Mouse (Mus musculus) heart, postnatal 36 days (tissue): Measurements from ENCODE around the gene Grhl1. TPM values are rescaled to one million over a fixed set of nuclear protein-coding genes. Genes with fewer than 3 reads are reported as not detected.
"Not testable (repeated sequence)": the region's sequence is repeated elsewhere in the genome, so short reads cannot be mapped to it uniquely, and the experiment has no call there.

Experiments
- DNase-seq, 2 experiments: peaks; one replicate each; pipeline ENCODE4 v3.0.0; 2021 to 2022
- intact Hi-C: fragments of 180-260 bp; cut with DNase I; formaldehyde crosslinking; loops from one replicate; pipeline ENCODE4 v1.15.1; 2025
- total RNA-seq, 2 experiments: library from RNA; stranded (reverse); gene quantifications; 2 replicates each; pipeline ENCODE4 v1.2.3; 2021

Gene Grhl1
- under 1 TPM; 0.51 to 0.61 TPM for total RNA-seq

DNA sequence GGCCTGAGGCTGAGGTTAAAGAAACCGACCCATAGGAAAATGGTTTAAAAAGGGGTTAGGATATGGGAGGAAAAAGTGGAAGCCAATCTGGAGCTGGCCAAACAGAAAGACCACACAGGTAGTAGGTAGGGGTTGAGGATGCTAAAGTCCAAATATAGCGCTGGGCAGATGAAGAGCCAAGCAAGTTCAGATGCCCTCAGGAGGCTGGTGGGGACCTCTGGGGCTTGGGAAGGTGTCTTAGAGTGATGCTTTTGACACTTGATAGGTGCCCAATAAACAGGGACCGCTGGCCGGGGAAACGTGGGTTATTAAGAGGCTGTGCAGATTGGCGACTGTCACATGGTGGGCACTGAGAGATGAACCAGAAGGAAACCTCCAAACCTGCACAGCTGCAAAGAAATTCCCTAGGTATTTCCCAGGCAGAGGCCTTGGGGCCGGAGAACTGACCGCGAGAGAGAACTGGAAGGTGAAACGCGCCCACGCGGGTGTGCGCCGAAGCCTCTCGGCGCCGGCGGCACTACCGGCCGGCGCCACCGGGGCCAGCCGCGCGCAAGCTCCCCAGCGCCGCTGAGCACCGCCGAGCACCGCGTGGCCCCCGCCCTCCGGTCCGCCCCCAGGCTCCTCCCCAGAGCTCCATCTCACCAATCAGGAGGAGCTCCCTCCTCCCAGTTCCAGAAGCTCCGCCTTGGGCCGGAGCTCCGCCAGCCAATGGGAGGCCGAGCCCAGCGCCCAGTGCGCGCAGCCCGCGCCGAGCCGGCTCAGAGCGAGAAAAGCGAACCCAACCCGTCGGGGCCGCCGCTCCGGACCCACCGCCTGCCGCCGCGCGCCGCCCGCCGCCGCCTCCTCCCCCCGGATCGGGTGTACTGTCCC lies at the start of gene Grhl1:
Gene Grhl1, plus strand, starts transcription at position 761 of the 870 bp plus-strand sequence.
- intact Hi-C loops: loop anchor here (2.0 kb wide), 1 partner anchor 73 kb away; the partner anchor contains the start of gene Taf1b
- peak; percentile 93 to 94 for DNase-seq

DNA sequence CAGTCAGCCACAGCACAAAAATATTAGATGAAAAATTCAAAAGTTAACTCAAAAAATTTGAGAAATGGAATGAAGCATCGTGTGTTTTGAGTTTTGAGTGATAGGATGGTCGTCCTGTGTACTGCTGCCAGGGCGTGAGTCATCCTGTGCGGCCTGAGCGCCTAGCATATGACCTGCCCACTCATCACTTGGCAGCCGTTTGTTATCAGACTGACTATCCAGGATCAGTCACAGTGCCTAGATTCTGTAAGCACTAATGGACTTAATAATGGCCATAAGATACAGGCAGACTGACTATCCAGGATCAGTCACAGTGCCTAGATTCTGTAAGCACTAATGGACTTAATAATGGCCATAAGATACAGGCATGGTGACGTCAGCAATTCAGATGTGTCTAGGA lies 47.0 kb upstream of the Grhl1 start:
- intact Hi-C loops, DNase-seq: not testable (repeated sequence)

DNA sequence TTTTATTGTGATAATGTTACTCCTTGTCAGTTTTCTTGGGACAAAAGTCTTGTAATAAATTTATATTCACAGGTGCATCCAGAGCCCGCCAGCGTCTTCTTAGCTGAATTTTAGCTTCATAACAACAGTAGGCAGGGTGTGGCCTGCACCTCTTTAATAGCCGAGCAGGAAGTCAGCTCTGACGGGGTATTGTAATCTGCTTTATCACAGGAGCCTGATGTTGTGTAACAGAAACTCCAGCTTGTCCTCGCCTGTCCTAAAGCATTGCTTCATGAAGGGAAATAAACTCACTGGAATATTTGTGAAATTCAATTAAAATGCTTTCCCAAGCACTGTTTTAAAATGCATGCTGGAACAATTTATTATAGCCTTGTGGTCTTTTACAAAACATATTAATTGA lies 35.7 kb upstream of the Grhl1 start:
- intact Hi-C loops: no loop called here
- DNase-seq: no peak

DNA sequence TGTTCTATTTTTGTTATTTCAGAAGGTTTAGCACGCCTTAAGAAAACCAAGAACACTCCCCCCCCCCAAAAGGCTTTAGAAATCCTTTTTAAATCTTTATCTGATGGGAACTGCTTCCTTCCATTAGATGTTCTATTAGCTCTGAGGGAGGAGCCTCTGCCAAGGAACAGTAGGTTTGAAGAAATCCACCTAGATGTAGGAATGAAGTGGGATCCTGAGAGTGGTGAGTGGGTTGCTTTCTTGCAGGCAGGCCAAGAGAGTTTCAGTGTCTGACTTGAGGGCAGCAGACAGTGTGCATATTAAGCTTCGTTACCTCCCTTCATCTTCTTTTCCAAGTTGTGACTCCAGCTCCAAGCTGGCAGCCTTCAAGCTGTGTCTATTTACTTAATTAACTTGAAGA lies 34.9 kb upstream of the Grhl1 start:
- DNase-seq: no peak

DNA sequence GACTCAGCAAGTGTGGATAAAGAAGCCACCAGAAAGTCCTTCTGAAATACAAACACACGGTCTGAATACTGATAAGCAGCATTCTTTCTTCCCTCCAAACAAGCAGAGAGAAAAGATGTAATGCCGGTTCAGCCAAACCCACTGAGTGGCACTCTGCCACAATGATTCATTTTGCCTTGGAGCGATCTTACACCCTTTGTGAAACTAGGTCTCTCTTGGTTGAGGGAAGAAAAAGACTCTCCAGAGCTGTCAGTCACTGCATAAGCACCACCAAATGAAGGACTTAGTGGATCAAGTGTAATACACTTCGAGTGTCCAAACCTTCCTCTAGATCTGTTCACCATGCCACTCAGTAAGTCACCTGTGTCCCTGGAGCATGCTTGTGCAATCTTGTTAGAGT lies 34.1 kb upstream of the Grhl1 start:
- intact Hi-C loops: no loop called here
- peak in 1 of 2 experiments; percentile 25 for DNase-seq

More for the DNA sequence above, 34.9 kb upstream of the Grhl1 start:
- intact Hi-C loops: no loop called here

DNA sequence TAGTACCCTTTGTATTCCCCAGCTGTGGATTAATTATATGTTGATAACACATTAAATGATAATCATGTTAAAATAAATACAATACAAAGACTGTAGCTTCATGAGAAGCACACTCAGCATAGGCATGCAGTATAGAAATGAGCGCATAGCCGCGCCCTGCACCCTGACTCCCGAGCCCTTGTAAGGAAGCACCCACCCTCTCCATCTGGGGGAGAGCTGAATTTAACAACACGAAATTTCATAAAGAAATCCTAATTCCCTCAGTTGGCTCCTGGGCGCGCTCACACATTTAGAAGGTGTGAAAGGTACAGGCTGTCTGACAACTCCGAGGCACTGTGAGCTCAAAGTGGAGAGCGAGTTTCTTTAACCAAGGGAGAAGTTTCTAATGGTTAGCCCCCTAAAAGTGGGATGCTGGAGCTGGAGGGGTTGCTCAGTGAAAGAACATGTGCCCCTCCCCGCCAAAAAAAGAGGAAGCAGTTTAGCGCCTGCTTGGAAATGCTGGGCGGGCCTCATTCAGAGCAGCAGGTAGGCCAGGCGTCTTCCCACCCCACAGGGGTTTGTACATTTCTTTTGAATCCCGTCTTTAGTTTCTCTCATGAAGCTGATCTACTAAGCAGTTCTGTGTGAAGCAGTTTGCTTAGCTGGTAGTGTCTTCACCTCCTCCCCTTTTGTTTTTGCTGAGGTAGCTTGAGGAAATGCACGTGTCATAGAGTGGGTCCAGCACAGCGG lies 30.5 kb upstream of the Grhl1 start:
- intact Hi-C loops: no loop called here
- no peak for DNase-seq

DNA sequence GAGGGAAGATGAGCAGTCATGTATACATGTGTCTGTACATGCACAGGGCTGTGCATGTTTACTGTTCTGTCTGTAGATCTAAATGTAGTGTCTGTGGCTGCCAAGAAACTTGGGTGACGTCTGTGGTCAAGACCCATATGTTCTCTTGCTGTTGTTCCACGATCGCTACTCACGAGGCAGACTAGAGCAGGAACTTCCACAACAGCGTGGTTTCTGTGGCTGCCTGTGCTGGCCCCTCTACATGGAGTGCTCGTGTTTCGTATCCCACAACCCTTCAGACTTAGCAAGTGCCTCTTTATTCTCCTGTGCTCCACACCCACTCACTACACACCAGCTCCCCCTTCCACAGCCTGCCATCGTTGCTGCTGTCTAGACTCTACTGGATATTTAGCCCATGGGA lies 24.4 kb upstream of the Grhl1 start:
- intact Hi-C loops: no loop called here

DNA sequence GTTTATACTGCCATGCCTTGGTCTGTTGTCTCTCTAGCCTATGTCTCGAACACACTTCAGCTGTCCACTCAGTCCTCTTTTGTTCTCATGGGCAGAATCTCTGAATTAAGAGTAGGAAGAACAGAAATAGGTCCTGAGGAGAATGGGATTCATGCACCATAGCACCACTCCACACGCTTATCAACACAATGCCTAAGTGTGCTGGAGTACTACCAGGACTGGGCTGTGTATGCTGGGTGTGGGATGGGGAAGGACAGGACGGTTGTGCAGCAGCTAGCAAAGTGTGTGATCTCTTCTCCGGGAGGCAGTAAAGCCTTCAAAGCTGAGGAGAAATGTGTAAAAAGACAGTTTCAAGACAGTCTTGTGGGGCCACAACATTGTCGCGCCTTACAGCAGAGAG lies 23.2 kb upstream of the Grhl1 start:
- DNase-seq: no peak
- intact Hi-C loops: no loop called here

More for the DNA sequence above, 24.4 kb upstream of the Grhl1 start:
- no peak for DNase-seq

DNA sequence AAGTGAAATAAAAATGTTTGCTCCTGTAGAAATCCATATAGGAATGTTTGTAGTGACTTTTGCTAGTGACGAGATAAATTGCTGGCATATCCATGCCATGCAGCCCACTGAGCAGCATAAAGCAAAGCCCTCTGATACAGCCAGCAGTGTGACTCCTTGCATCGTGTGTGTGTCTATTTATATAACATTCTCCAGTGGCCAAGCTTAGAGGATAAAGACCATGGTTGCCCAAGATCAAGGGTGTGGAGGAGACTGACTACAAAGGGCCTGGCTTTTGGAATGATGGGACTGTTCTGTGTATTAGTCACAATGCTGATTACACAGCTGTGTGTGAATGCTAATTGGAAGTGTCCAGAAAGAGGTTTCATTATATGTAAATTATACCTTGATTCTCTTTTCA lies 19.6 kb upstream of the Grhl1 start:
- no peak for DNase-seq
- intact Hi-C loops: no loop called here

DNA sequence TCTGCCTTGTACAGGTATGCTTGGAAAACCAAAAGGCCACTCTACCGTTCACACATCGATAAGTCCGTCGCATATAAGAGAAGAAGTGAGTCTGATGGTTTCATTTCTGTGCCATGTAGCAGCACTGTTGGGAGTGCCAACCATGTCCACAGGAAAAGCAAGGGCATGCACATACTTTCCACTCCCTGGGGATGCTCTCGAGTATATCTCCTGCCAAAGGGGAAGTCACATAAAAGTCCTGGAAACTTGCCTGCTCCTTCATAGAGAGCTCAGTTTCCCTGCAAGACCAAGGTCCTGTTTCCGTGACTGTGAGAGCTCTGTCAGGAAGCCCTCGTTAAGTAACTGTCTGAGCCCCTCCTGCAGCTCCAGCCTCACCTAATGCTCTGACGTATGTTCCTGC lies 16.1 kb upstream of the Grhl1 start:
- DNase-seq: no peak
- intact Hi-C loops: no loop called here

DNA sequence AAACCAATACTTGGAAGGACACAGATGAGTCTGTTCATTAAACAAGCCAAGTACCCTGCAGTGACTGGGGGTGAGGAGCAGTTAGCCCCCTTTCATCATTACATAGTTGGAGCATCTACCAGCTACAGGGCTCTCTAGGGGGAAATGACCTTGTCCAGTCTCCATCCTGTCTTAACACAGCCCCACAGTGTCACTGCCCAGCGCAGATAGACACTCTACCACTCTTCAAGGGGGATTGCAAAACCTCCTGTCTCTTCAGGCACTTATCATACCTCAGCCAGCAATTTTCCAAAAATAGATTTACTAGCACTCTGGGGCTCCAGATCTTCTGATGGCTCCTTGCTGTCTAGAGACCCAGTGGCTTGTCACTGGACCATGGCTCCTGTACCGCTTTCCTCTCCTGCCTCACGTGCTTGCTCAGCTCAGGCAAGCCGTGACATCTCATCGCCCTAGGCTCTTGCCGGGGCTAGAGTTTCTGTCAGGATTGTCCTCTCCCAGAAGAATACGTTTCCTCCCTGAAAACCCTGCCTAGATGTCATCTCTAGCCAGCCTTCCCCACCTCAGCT lies 8.6 kb upstream of the Grhl1 start:
- DNase-seq: no peak
- intact Hi-C loops: no loop called here

DNA sequence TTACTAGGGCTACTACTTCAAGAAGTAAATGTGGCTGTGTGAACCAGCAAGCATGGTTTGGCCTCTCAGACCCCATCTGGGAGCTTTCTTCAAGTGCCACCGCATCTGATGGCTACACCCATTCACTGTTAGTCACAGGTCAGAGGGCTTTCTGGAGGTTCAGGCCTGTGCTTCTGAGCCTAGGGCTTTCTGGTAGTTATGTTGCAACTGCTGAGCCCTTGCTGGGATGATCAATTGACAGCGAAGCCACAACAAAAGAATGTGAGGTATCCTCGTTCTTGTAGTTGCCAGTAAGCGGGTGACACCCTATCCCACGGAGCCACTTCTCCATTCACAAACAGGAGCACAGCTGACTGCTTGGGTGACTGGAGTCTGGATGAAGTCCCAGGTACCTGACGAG lies 6.8 kb upstream of the Grhl1 start:
- DNase-seq: no peak
- intact Hi-C loops: no loop called here

DNA sequence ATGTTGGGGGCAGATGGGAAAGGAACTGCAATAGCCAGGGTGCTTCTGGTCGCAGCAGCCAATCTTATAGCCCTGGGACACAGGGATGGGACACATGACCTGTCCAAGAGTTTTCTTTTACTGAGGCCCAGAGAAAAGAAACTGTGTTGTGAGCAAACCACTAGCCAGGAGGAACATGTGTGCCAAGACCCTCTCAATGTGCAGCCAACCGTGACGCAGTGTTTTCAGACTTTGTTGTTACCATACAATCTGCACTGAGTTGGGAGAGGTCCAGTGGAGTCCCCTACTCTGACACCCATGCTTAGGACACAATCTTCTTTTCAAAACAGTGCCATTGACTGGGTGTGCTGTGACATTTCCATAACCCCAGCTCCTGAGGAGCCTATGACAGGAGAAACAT lies 4.5 kb upstream of the Grhl1 start:
- intact Hi-C loops: no loop called here
- DNase-seq: no peak

DNA sequence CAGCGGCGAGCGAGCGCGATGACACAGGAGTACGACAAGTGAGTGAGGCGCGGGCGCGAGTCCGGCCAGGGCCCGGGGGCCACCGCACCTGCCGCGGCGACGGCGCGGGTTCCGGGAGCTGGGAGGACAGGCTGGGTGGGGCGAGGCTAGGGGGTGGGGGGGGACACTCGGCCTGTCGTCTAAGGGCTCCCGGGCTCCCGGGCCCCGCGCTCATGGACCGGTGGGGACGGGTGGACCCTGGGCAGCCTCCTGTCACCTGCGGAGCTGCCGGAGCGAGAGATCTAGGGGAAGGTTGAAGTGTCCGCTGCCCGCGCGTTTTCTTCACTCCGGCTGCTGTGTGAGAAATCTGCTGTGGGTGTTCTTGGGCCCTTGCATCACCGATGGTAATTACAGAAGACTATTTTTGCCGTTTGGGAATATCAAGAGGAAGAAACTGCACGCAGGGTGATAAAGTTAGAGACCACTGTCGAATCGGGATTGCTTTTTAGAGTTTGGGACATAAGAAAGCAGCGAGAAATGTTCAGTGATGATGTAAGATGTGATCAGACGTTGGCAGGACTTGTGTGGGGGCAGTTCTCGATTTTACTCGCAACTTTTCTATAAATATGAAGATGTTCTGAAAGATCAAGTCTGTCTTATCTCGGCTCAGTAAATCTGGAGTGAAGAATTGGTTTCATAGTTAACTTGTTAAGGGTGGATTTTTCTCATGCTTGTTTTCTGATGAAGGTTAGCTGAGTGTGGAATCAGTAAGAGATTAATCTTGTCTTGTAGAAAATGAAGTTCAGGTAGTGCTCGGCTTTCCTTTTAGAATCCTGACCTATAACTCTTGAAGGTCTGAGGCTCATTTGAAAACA lies 565 bp downstream of the Grhl1 start:
- DNase-seq: no peak
- intact Hi-C loops: loop anchor here (2.0 kb wide), 1 partner anchor 74 kb away; the partner anchor contains the start of gene Taf1b

DNA sequence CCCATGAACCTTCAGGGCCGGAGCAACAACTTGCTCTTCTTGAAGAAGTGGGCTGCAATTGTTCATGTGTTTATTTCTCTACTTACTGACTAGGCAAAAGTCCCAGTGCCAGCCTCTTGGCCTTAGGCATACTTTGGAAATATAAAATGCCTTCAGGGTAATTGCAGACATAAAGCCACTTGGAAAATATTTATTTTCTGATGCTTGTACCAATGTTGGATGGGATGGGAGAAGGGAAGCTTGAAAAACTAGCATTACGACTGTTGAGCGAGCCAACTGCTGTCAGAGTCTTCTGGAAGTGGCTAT lies 1.1 kb downstream of the Grhl1 start:
- intact Hi-C loops: loop anchor here (2.0 kb wide), 1 partner anchor 74 kb away; the partner anchor contains the start of gene Taf1b
- DNase-seq: no peak

DNA sequence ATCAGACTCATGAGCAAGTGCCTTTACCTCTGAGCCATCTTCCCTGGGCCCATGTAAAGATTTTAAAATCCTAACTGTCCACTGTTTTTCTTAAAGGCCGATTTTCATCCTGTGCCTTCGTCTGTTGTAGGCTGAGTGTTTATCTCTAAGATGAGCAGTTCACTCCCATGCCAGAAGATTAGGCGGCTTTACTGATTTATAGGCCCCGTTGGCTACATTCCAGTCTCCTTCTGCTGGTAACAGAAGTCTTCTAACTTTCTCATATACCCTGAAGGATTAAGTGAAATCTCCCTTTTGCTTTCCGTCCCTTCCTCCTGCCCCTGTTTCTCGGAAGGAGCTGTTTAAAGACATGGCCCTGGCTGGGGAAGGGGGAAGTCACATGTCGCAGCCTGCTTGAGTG lies 2.8 kb downstream of the Grhl1 start:
- DNase-seq: no peak
- intact Hi-C loops: no loop called here

DNA sequence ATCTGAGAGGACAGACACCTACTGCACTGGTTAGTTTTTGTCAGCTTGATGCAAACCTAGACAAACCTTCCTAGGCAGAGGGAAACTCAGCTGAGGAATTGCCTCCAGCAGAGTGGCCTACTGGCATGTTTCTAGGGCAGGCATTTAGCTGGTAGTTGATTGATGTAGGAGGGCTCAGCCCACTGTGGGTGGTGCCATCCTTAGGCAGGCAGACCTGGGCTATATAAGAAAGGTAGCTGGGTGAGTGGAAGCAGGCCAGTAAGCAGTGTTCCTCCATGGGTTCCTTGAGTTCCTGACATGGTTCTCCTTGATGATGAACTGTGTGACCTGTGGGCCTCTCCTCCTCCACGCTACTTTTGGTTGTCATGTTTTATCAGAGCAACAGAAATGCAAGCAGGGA lies 8.4 kb downstream of the Grhl1 start:
- intact Hi-C loops: no loop called here
- DNase-seq: no peak

DNA sequence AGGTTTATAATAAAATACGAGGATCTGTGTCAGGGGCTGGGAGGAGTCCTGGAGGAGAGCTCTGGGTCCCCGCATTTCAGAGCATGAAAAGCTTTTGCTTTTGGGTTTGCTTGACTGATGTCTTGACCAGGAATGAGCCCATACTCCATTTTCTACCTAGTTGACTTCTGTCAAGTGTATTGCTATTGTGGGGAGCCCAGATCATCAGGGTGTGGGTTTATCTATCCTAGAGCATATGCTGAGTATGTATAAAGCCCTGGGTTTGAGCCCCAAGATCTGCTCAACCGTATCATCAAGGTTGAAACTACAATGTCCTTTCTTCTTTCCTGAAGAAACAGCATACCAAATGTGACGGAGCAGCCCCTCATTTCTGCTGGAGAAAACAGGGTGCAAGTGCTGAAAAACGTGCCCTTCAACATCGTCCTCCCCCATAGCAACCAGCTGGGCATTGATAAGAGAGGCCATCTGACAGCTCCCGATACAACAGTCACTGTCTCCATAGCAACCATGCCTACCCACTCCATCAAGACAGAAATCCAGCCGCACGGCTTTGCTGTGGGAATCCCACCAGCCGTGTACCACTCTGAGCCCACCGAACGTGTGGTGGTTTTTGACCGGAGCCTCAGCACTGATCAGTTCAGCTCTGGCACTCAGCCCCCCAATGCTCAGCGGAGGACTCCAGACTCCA lies 9.1 kb downstream of the Grhl1 start:
- intact Hi-C loops: no loop called here

DNA sequence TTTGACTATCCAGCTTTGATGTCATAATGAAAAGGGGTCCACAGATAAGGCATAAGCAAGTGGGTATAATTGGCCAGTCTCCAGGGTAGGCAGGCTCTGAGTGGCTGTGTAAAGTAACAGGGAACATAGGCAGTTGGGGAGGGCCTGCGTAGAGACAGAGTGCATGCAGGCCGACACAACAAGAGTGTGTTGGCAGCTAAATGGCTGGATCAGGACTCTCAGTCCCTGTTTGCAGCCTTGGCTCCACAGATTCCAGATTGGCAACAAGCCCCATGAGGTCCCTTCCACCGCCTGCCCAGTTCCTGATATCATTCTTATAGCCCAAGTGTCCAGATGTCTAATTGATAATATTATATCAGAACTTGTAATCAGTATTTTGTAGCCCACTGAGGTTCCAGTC lies 11.6 kb downstream of the Grhl1 start:
- intact Hi-C loops: no loop called here
- DNase-seq: peak in 1 of 2 experiments; percentile 17

More for the DNA sequence above, 9.1 kb downstream of the Grhl1 start:
- no peak for DNase-seq

DNA sequence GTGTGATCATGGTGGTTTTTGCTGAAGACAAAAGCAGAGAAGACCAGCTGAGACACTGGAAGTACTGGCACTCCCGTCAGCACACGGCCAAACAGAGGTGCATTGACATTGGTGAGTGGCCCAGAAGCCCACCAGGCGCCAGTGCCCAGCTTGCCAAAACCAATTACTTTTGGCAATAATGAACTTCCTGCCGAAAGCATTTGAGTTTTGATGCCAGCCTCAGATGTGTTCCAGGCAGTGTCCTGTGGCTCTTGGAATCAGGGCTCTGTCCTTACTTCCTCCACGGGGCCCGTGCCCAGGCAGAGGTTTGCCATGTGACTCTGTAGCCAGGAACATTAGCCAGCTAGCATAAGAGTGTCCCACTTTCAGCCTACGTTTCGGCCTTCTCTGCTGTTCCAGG lies 12.8 kb downstream of the Grhl1 start:
- peak in 1 of 2 experiments; percentile 19 for DNase-seq
- intact Hi-C loops: no loop called here
